Mouse (Mus musculus) hindbrain, embryonic 16.5 days (tissue): ENCODE measurements around the gene Tspan15. TPM values are rescaled to one million over a fixed set of nuclear protein-coding genes. Genes with fewer than 3 reads are reported as not detected.

Source experiments
- ATAC-seq: fragments of 200-750 bp; cut with Nextera tagmentation; 2 replicates; pipeline ENCODE4 v1.8.0; 2017; ENCODE audit warnings: moderate TSS enrichment, moderate library complexity
- H3K27ac ChIP-seq: fragments of 300-500 bp; sonication (generic); 2 replicates; pipeline ENCODE4 v1.5.1; 2014; ENCODE audit warnings: low read depth, mild to moderate bottlenecking, control low read depth, low read length, moderate library complexity
- H3K27me3 ChIP-seq: fragments of 300-500 bp; sonication (generic); replicated peaks from 2 replicates; pipeline ENCODE4 v1.6.1; 2014; ENCODE audit warnings: low read length; ENCODE audit not compliant: control insufficient read depth, insufficient read depth
- H3K36me3 ChIP-seq: fragments of 300-500 bp; sonication (generic); 2 replicates; pipeline ENCODE4 v1.6.1; 2014; ENCODE audit warnings: mild to moderate bottlenecking, low read length, moderate library complexity, mixed read lengths; ENCODE audit not compliant: control insufficient read depth, insufficient read depth
- H3K4me1 ChIP-seq: fragments of 300-500 bp; sonication (generic); 2 replicates; pipeline ENCODE4 v1.6.1; 2014; ENCODE audit warnings: low read depth, low read length; ENCODE audit not compliant: control insufficient read depth, insufficient read depth
- H3K4me2 ChIP-seq: fragments of 300-500 bp; sonication (generic); 2 replicates; pipeline ENCODE4 v1.6.1; 2014; ENCODE audit warnings: mild to moderate bottlenecking, low read length, control low read depth, moderate library complexity
- H3K4me3 ChIP-seq: fragments of 300-500 bp; sonication (generic); 2 replicates; pipeline ENCODE4 v1.5.1; 2014; ENCODE audit warnings: mild to moderate bottlenecking, low read length, control low read depth, moderate library complexity
- H3K9ac ChIP-seq: fragments of 300-500 bp; sonication (generic); 2 replicates; pipeline ENCODE4 v1.6.1; 2014; ENCODE audit warnings: low read depth, mild to moderate bottlenecking, control low read depth, low read length, moderate library complexity
- H3K9me3 ChIP-seq: fragments of 300-500 bp; sonication (generic); 2 replicates; pipeline ENCODE4 v1.6.1; 2014; ENCODE audit warnings: mild to moderate bottlenecking, low read length, moderate library complexity; ENCODE audit not compliant: control insufficient read depth
- WGBS: fragments of 180-500 bp; shearing (Covaris S2); extraction: QIAGEN DNeasy Blood & Tissue Kit; methylation state at CpG from one replicate; pipeline ENCODE4 v1.1.7; 2014; 5-methylcytosine and 5-hydroxymethylcytosine counted together
- polyA plus RNA-seq: library from polyadenylated mRNA; unstranded; fragments of >200 nt; fragmentation: Nextera tagmentation; extraction: Ambion mirVana; gene quantifications from 2 replicates; pipeline ENCODE4 v1.2.1, GENCODE M21; 2015

Tspan15 gene
- polyA plus RNA-seq, 1 experiment from 2014 or later: 22.9 TPM

DNA sequence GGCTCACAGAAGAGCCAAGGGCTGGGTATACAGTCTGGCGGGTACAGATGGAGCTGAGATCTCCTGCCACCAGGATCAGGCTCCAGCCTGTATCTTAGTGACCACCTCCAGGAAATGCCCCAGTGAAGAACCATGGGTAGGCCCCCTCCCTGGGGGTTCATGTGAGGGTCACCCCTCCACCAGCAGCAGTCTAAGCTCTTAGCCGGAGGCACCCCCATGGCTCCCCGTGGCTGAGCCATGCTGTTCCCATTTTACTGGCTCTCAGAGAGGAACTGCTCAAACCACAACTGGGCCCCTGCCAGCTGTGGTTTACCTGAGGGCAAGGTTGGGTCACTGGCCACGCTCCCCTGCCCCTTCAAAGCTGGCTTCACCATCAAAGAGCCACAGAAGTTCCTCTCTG lies 41.1 kb downstream of the Tspan15 start:
- Histone ChIP-seq H3K9ac (no peak overlapping the region), H3K27me3 (no peaks in the 10 kb centered on the region; the same call in 1 of the 2 replicates), H3K27ac (no peak overlapping the region), H3K36me3 (no peaks in the 10 kb centered on the region), H3K9me3 (no peaks in the 10 kb centered on the region), H3K4me2 (no peak overlapping the region), H3K4me1 (peaks cover 3% of the 10 kb centered on the region; the same call in 1 of the 2 replicates), H3K4me3 (no peak overlapping the region)
- no peak for ATAC-seq
- 77% methylated on average over 3 of the region's 4 CpGs for WGBS

DNA sequence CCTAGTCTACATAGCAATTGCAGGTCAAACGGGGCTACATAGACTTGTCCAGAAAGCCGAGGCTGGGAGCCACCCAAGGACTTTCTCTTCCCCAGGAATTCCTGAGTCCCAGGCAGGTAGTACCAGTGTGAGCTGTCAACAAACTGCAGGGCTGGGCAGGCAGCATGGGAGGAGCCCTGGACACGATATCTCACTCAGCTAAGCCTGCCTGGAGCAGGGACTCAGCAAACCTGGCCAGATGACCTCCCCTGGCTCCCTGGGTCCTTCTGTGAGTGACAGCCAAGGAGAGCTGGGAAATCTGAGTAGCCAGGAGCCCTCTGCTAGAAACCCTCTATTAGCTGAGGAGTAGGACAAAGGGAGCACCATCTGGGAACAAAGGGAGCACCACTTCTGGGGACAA lies 41.7 kb downstream of the Tspan15 start:
- no peak overlapping the region for H3K27ac ChIP-seq
- no peaks in the 10 kb centered on the region for H3K36me3 ChIP-seq
- 79% methylated on average over 3 of the region's 3 CpGs for WGBS
- H3K27me3 ChIP-seq: no peaks in the 10 kb centered on the region; the same call in 1 of the 2 replicates
- H3K4me2 ChIP-seq: no peak overlapping the region
- no peak overlapping the region for H3K9ac ChIP-seq
- no peak for ATAC-seq
- no peaks in the 10 kb centered on the region for H3K9me3 ChIP-seq
- no peak overlapping the region for H3K4me3 ChIP-seq
- peaks cover 3% of the 10 kb centered on the region; the same call in 1 of the 2 replicates for H3K4me1 ChIP-seq

DNA sequence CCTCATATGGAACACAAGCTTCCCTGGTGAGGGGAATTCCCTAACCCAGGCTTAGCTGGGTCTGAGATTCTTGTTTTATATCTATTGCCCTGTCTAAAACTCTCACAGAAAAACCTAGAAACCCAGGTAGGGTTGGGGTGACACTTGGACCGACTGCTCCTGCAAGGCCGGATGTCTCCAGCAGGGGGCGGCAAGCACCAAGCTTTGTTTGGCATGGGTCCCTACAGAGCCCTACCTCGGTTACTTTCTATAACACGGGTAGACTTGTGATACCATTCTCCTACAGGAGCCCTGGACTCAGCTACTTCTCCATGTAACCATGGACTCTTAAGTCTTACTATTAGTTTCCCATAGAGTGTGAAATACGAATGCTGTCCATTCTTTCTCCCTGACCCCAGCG lies 44.2 kb downstream of the Tspan15 start:
- H3K9me3 ChIP-seq: no peaks in the 10 kb centered on the region

DNA sequence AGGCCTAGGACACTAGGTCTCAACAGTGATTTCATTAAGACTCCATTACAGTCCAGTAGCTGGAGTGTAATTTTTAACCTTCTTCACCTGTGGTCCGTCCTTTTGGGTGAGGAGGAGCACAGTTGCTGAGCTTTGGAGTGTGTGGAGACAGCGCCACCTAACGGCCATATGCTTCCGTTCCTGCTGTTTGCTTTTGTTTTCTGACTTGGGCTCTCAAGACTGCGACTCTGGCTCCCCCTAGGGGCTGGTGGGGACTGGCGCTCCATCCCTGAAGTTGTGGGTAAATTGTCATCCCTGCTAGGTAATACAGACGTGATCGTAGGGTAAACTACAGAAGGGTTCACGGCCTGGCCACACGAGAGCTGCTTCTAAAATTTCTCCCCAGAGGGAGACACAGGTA lies 48.0 kb downstream of the Tspan15 start:
- ATAC-seq: peak; percentile 73
- no peaks in the 10 kb centered on the region; the same call in 1 of the 2 replicates for H3K27me3 ChIP-seq

More for the DNA sequence above, 44.2 kb downstream of the Tspan15 start:
- Histone ChIP-seq H3K4me1 (no peaks in the 10 kb centered on the region), H3K36me3 (no peaks in the 10 kb centered on the region), H3K9ac (no peak overlapping the region), H3K27me3 (no peaks in the 10 kb centered on the region; the same call in 1 of the 2 replicates), H3K4me2 (no peak overlapping the region), H3K4me3 (no peak overlapping the region), H3K27ac (no peak overlapping the region)
- WGBS: 22% methylated on average over 7 of the region's 7 CpGs
- peak; percentile 55 for ATAC-seq

DNA sequence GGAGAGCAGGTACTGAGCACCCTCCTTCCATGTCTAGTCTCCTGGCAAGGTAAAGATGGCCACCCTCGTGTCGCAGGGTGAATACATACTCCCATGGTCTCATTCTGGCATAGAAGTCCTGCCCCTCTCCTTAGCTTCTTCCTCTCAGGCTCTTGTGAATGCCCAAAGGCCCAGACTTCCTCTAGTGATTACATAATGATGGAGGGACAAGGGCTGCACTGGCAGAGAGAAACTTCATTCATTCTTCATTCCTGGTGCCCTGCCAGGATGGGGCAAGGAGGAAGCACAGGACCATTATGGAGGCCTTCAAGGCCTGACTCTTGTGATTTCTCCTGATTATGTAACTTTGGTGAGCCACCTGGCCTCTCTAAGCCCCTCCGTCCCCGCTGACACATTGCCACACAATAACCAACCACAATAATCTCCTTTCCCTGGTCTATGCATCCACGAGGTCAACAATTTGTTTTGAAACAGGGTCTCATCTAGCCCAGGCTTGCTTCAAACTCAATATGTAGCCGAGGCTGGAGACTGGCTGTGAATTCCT lies 48.5 kb downstream of the Tspan15 start:
- Histone ChIP-seq H3K27ac (no peak overlapping the region), H3K27me3 (no peaks in the 10 kb centered on the region; the same call in 1 of the 2 replicates), H3K4me3 (no peak overlapping the region), H3K4me2 (no peak overlapping the region), H3K9ac (no peak overlapping the region), H3K36me3 (no peaks in the 10 kb centered on the region), H3K9me3 (peaks cover 3% of the 10 kb centered on the region; the same call in 1 of the 2 replicates), H3K4me1 (no peaks in the 10 kb centered on the region)
- no peak for ATAC-seq
- 72% methylated on average over 6 of the region's 6 CpGs for WGBS

More for the DNA sequence above, 48.0 kb downstream of the Tspan15 start:
- peaks cover 2% of the 10 kb centered on the region; the same call in 1 of the 2 replicates for H3K9me3 ChIP-seq
- no peaks in the 10 kb centered on the region for H3K36me3 ChIP-seq
- no peak overlapping the region for H3K4me3 ChIP-seq
- WGBS: 1% methylated on average over 10 of the region's 10 CpGs
- no peaks in the 10 kb centered on the region for H3K4me1 ChIP-seq
- no peak overlapping the region for H3K27ac ChIP-seq
- H3K9ac ChIP-seq: no peak overlapping the region
- no peak overlapping the region for H3K4me2 ChIP-seq

DNA sequence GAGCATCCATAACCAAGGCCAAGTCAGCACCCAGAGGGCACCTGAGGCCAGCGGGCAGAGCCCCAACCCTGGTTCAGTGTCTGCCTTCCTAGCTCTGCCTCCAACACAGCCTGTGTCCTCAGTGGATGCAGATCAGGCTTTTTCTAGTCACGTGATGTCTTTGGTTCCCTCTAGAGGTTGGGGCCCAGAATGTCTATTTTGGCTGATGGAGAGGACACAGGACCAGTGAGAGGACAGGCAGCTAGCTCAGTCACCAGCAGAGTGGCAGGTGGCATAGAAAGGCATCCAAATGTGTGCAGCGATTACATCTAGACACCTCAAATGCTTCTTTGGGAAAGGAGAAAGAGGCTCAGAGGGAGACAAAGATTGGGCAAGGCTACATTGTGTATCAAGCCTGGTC lies 49.4 kb downstream of the Tspan15 start:
- Histone ChIP-seq H3K36me3 (no peaks in the 10 kb centered on the region), H3K4me3 (no peak overlapping the region), H3K9me3 (peaks cover 3% of the 10 kb centered on the region; the same call in 1 of the 2 replicates), H3K27ac (no peak overlapping the region), H3K9ac (no peak overlapping the region), H3K27me3 (no peaks in the 10 kb centered on the region; the same call in 1 of the 2 replicates), H3K4me1 (no peaks in the 10 kb centered on the region), H3K4me2 (no peak overlapping the region)
- no peak for ATAC-seq
- 46% methylated on average over 3 of the region's 3 CpGs for WGBS

DNA sequence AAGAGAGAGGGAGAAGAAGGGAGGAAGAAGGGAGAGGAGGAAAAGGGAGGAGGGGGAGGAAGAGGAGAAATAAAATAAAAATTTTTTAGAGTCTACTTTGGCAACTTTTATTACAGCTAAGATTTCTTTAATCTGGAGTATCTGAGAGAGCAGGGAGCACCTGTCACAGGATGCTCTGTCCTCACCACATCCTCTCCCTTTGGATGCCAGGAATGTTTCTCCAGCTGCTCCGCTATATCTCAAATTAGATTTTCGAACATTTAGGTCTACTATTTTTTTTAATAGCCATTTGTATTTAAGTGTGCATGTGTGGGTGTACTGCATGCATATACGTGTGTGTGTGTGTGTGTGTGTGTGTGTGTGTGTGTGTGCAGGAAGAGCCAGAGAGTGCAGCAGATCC lies 51.1 kb downstream of the Tspan15 start:
- H3K9ac ChIP-seq: no peak overlapping the region
- H3K27me3 ChIP-seq: peaks cover 3% of the 10 kb centered on the region
- peaks cover 3% of the 10 kb centered on the region; the same call in 1 of the 2 replicates for H3K9me3 ChIP-seq
- no peak overlapping the region for H3K27ac ChIP-seq
- 91% methylated on average over 3 of the region's 3 CpGs for WGBS
- no peak for ATAC-seq
- H3K4me2 ChIP-seq: no peak overlapping the region
- H3K4me3 ChIP-seq: no peak overlapping the region
- H3K4me1 ChIP-seq: no peaks in the 10 kb centered on the region; the same call in 1 of the 2 replicates
- no peaks in the 10 kb centered on the region for H3K36me3 ChIP-seq

DNA sequence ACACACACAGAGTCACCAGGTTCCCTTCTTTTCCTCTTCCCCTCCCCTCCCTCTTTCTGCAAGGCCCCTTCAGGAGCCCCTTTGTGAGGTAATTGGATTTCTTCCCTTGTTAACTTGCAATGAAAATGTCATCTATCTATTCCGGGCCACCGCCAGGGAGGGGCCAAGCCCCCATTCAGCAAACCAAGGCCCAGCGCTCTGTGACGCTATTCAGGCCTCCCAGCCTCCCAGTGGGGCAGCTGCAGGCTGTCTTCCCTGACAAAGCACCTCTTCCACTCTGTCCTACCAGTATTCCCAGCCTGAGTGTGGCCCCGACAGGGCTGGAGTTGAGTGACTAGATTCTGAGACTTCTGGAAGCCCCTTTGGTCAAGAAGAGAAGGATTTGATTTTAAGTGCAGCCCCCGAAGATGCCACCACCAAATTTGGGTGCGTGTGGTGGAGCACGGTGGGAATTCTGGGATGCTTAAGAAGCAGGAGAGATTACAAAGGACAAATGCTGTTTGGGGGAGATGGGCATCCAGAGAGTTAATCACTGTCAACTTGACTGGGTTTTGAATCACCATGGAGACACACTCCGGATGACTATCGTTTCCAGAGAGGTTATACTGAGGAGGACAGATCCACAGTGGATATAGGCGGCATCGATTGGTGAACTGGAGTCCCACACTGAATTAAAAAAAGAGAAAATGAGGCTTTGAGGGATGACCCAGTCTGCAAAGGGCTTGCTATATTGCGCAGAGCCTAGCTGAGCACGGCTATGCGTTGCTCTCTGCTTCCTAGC lies 56.3 kb downstream of the Tspan15 start:
- H3K9ac ChIP-seq: no peak overlapping the region
- no peak overlapping the region for H3K4me2 ChIP-seq
- no peak for ATAC-seq
- no peak overlapping the region for H3K4me3 ChIP-seq
- H3K9me3 ChIP-seq: peaks cover 3% of the 10 kb centered on the region; the same call in 1 of the 2 replicates
- peaks cover 5% of the 10 kb centered on the region for H3K4me1 ChIP-seq
- WGBS: 22% methylated on average over 15 of the region's 15 CpGs
- no peak overlapping the region for H3K27ac ChIP-seq
- peaks cover 10% of the 10 kb centered on the region for H3K27me3 ChIP-seq
- no peaks in the 10 kb centered on the region for H3K36me3 ChIP-seq

DNA sequence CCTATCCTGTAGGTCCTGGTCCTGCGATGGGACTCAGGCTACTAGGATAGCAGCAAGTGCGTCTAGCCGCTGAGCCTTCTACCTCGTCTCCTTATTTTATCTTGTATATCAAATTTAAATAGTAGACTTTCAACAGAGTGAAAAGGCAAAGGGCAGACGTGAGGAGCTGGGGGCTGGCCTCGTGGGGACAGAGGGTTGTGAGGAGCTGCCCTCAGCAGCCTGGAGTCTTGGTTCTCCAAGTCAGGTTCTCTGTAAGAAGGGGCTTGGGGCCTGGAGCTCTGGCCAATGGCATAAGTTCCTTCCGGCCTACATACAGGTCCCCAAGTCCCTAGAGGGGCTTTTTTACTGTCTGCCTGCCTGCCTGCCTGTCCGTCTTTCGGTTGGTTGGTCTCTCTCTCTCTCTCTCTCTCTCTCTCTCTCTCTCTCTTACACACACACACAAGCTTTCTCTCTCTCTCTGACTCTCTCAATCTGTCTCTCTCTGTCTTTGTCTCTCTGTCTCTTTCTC lies 57.1 kb downstream of the Tspan15 start:
- peaks cover 10% of the 10 kb centered on the region for H3K27me3 ChIP-seq
- H3K36me3 ChIP-seq: no peaks in the 10 kb centered on the region
- H3K4me2 ChIP-seq: no peak overlapping the region
- WGBS: 16% methylated on average over 9 of the region's 9 CpGs
- H3K27ac ChIP-seq: no peak overlapping the region
- peaks cover 3% of the 10 kb centered on the region; the same call in 1 of the 2 replicates for H3K9me3 ChIP-seq
- ATAC-seq: no peak
- H3K9ac ChIP-seq: no peak overlapping the region
- H3K4me1 ChIP-seq: peaks cover 5% of the 10 kb centered on the region
- H3K4me3 ChIP-seq: no peak overlapping the region
